Mouse (Mus musculus) intestine, embryonic 16.5 days (tissue): ENCODE data around the gene Atf5. TPM values are rescaled to one million over a fixed set of nuclear protein-coding genes. Genes with fewer than 3 reads are reported as not detected.

Source experiments
- ATAC-seq: fragments of 200-750 bp; cut with Nextera tagmentation; 2 replicates; pipeline ENCODE4 v1.8.0; 2017; ENCODE audit warnings: moderate TSS enrichment, moderate library complexity
- H3K27ac ChIP-seq: fragments of 300-500 bp; sonication (generic); 2 replicates; pipeline ENCODE4 v1.5.1; 2014; ENCODE audit warnings: mild to moderate bottlenecking, low read length
- H3K27me3 ChIP-seq: fragments of 300-500 bp; sonication (generic); replicated peaks from 2 replicates; pipeline ENCODE4 v1.6.1; 2014; ENCODE audit warnings: low read length, control low read depth, mixed read lengths; ENCODE audit not compliant: control insufficient read depth, insufficient read depth
- H3K36me3 ChIP-seq: fragments of 300-500 bp; sonication (generic); 2 replicates; pipeline ENCODE4 v1.6.1; 2014; ENCODE audit warnings: low read length, control low read depth; ENCODE audit not compliant: control insufficient read depth, insufficient read depth
- H3K4me1 ChIP-seq: fragments of 300-500 bp; sonication (generic); 2 replicates; pipeline ENCODE4 v1.6.1; 2014; ENCODE audit warnings: low read length, control low read depth, mixed read lengths; ENCODE audit not compliant: control insufficient read depth, insufficient read depth
- H3K4me2 ChIP-seq: fragments of 300-500 bp; sonication (generic); 2 replicates; pipeline ENCODE4 v1.6.1; 2014; ENCODE audit warnings: low read depth, low read length, control low read depth
- H3K4me3 ChIP-seq: fragments of 300-500 bp; sonication (generic); 2 replicates; pipeline ENCODE4 v1.5.1; 2014; ENCODE audit warnings: mild to moderate bottlenecking, low read length
- H3K9ac ChIP-seq: fragments of 300-500 bp; sonication (generic); 2 replicates; pipeline ENCODE4 v1.6.1; 2014; ENCODE audit warnings: low read depth, low read length
- H3K9me3 ChIP-seq: fragments of 300-500 bp; sonication (generic); 2 replicates; pipeline ENCODE4 v1.6.1; 2016; ENCODE audit warnings: low read length, control low read depth; ENCODE audit not compliant: control insufficient read depth
- WGBS: fragments of 180-500 bp; shearing (Covaris S2); extraction: QIAGEN DNeasy Blood & Tissue Kit; methylation state at CpG from one replicate; pipeline ENCODE4 v1.1.7; 2014; 5-methylcytosine and 5-hydroxymethylcytosine counted together
- polyA plus RNA-seq: library from polyadenylated mRNA; unstranded; fragments of >200 nt; fragmentation: Nextera tagmentation; extraction: Ambion mirVana; gene quantifications from 2 replicates; pipeline ENCODE4 v1.2.1, GENCODE M21; 2015

Atf5 gene
- polyA plus RNA-seq, 1 experiment from 2014 or later = 5.5 TPM

- Histone ChIP-seq H3K9me3 (no peaks in the 10 kb centered on the region), H3K27me3 (no peaks in the 10 kb centered on the region), H3K4me3 (peak overlapping the region; percentile 82), H3K4me2 (peak overlapping the region; percentile 79), H3K4me1 (peaks cover 40% of the 10 kb centered on the region), H3K36me3 (peaks cover 7% of the 10 kb centered on the region; the same call in 1 of the 2 replicates), H3K27ac (peak overlapping the region; percentile 98), H3K9ac (peak overlapping the region; percentile 95)
- no peak for ATAC-seq
- 17% methylated on average over 3 of the region's 3 CpGs for WGBS
Measured at GRCm38 (mm10) chr7:44817441-44817840, 983 bp upstream of the Atf5 start.

GRCm38 (mm10) chr7:44815721-44816469 lies 563 bp downstream of the Atf5 start, which contains the start of the genes Nup62 and Il4i1:
TSS of gene Nup62 (plus strand) at chr7:44816088.
TSS of gene Il4i1 (plus strand) at chr7:44816387.
- under 1% methylated on average over 62 of the region's 62 CpGs for WGBS
- no peaks in the 10 kb centered on the region for H3K27me3 ChIP-seq
- H3K36me3 ChIP-seq = peaks cover 17% of the 10 kb centered on the region; the same call in 1 of the 2 replicates
- peak within 1 kb of the TSS; percentile 98 for H3K27ac ChIP-seq
- H3K4me1 ChIP-seq = peaks cover 35% of the 10 kb centered on the region
- H3K4me2 ChIP-seq = peak within 1 kb of the TSS; percentile 79
- peak; percentile 94 for ATAC-seq
- no peaks in the 10 kb centered on the region for H3K9me3 ChIP-seq
- peak within 1 kb of the TSS; percentile 95 for H3K9ac ChIP-seq
- H3K4me3 ChIP-seq = peak within 1 kb of the TSS; percentile 82

- Histone ChIP-seq H3K27me3 (no peaks in the 10 kb centered on the region), H3K4me1 (peaks cover 32% of the 10 kb centered on the region), H3K9me3 (no peaks in the 10 kb centered on the region), H3K9ac (peak overlapping the region; percentile 95), H3K4me3 (peak overlapping the region; percentile 82), H3K4me2 (peak overlapping the region; percentile 53), H3K27ac (0 out of 2 replicates have a peak overlapping the region, but pooled peaks have one; percentile 98), H3K36me3 (peaks cover 17% of the 10 kb centered on the region; the same call in 1 of the 2 replicates)
- peak; percentile 0; the same call in 1 of the 2 replicates for ATAC-seq
- WGBS = 32% methylated on average over 14 of the region's 14 CpGs
Measured at GRCm38 (mm10) chr7:44814952-44815553, 1.4 kb downstream of the Atf5 start.

GRCm38 (mm10) chr7:44814423-44814822 lies 2.0 kb downstream of the Atf5 start:
- no peaks in the 10 kb centered on the region for H3K9me3 ChIP-seq
- H3K27me3 ChIP-seq = no peaks in the 10 kb centered on the region
- no peak overlapping the region for H3K27ac ChIP-seq
- no peak for ATAC-seq
- 86% methylated on average over 4 of the region's 4 CpGs for WGBS
- H3K4me2 ChIP-seq = no peak overlapping the region
- H3K4me3 ChIP-seq = no peak overlapping the region
- H3K9ac ChIP-seq = no peak overlapping the region
- peaks cover 17% of the 10 kb centered on the region; the same call in 1 of the 2 replicates for H3K36me3 ChIP-seq
- H3K4me1 ChIP-seq = peaks cover 26% of the 10 kb centered on the region

- H3K4me3 ChIP-seq = no peak overlapping the region
- H3K4me1 ChIP-seq = peaks cover 21% of the 10 kb centered on the region
- H3K9me3 ChIP-seq = no peaks in the 10 kb centered on the region
- 91% methylated on average over 3 of the region's 3 CpGs for WGBS
- H3K27me3 ChIP-seq = no peaks in the 10 kb centered on the region
- H3K4me2 ChIP-seq = no peak overlapping the region
- no peak overlapping the region for H3K9ac ChIP-seq
- H3K36me3 ChIP-seq = peaks cover 17% of the 10 kb centered on the region; the same call in 1 of the 2 replicates
- no peak overlapping the region for H3K27ac ChIP-seq
- no peak for ATAC-seq
Measured at GRCm38 (mm10) chr7:44813985-44814384, 2.5 kb downstream of the Atf5 start.

GRCm38 (mm10) chr7:44812651-44813325 lies 3.7 kb downstream of the Atf5 start:
- Histone ChIP-seq H3K4me1 (peaks cover 10% of the 10 kb centered on the region), H3K9ac (no peak overlapping the region; the same call in 1 of the 2 replicates), H3K4me2 (no peak overlapping the region), H3K9me3 (no peaks in the 10 kb centered on the region), H3K27ac (no peak overlapping the region), H3K4me3 (no peak overlapping the region), H3K27me3 (no peaks in the 10 kb centered on the region), H3K36me3 (peaks cover 17% of the 10 kb centered on the region; the same call in 1 of the 2 replicates)
- no peak for ATAC-seq
- WGBS = 93% methylated on average over 20 of the region's 20 CpGs

- WGBS = 87% methylated on average over 7 of the region's 7 CpGs
- Histone ChIP-seq H3K27me3 (no peaks in the 10 kb centered on the region), H3K36me3 (peaks cover 17% of the 10 kb centered on the region; the same call in 1 of the 2 replicates), H3K27ac (no peak overlapping the region), H3K4me3 (no peak overlapping the region), H3K4me2 (no peak overlapping the region), H3K9me3 (no peaks in the 10 kb centered on the region), H3K4me1 (peaks cover 6% of the 10 kb centered on the region), H3K9ac (no peak overlapping the region)
- no peak for ATAC-seq
Measured at GRCm38 (mm10) chr7:44810819-44811557, 5.5 kb downstream of the Atf5 start.

- Histone ChIP-seq H3K9ac (no peak overlapping the region), H3K27me3 (no peaks in the 10 kb centered on the region), H3K27ac (no peak overlapping the region), H3K4me2 (no peak overlapping the region), H3K4me3 (no peak overlapping the region), H3K36me3 (peaks cover 17% of the 10 kb centered on the region; the same call in 1 of the 2 replicates), H3K4me1 (peaks cover 6% of the 10 kb centered on the region), H3K9me3 (no peaks in the 10 kb centered on the region)
- WGBS = 83% methylated on average over 4 of the region's 4 CpGs
- ATAC-seq = no peak
Measured at GRCm38 (mm10) chr7:44810365-44810764, 6.1 kb downstream of the Atf5 start.
